8 mouse cellular contexts compared by ENCODE assay signal in the genomic region with DNA sequence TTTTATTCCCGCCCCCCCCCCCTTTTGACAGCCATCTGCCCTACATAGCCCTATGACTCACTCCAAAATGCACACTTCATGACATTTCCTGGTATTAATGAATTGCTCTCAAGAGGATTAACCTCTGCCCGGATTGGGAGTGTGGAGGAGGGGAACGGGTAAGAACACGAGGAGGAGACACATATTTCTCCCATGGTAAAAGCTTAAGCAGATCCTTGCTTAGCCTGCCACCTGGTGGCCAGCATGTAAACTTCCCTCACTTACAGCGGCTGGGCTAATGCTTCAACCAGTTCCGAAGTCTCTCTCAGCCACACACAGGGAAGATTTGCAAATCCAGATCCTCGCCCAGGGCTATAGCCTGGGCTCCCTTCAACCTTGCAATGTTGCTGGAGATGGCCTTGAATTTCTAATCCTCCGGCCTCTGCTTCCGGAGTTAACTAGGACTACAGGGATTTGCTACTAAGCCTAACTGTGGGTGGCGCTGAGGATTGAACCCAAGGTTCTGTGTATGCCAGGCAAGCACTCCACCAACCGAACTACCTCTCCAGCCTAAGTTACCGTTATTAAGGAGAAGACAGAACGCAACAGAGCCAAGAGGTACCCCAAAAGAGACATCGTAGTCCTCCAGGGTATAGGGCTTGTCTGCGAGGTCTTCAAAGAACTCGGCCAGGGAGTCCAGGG. TPM values are rescaled to one million over a fixed set of nuclear protein-coding genes. Genes with fewer than 3 reads are reported as not detected.
A peak's percentile ranks its signal among the peaks of the same experiment; 100 is the strongest.
DNase-seq lines count a peak whose midpoint lies in the region; ATAC-seq lines count a peak whose summit lies in the region.

No protein-coding gene starts in this region.

- intact Hi-C loops in gastrocnemius, postnatal 14 days (cut with DNase I; ENCODE audit: low total_unique reads), result no loop called here

- peak; percentile 77 to 84 for DNase-seq in adrenal gland, adult 18-20 months (ENCODE audit: low spot score in 2 of 2)
- peak; percentile 91 for DNase-seq in embryo, embryonic 10.5 days (ENCODE audit: low spot score)
- DNase-seq in gastrocnemius, postnatal 14 days, result peak; percentile 79
- DNase-seq in induced T-regulatory cell, adult 2 months (ENCODE audit: low read depth), result peak; percentile 87
- peak; percentile 44 to 74 for DNase-seq in left cerebral cortex, adult 9 months (ENCODE audit: low spot score in 2 of 2)
- peak; percentile 86 for DNase-seq in right cerebral cortex, postnatal 14 days
- DNase-seq in urinary bladder, postnatal 36 days (ENCODE audit: low spot score in 2 of 2), result peak; percentile 78 to 87

- ATAC-seq in megakaryocyte progenitor cell, adult 5-6 weeks (replicated peaks; ENCODE audit: poor library complexity), result peak; percentile 97

RNA-seq across cellular contexts. Expression of a gene that starts 8.5 kb away (rescaled TPM):
- 10 to 100 TPM; 13.4 to 14.8 TPM for total RNA-seq in adrenal gland, adult 18-20 months (2021)
- 10 to 100 TPM; 19.8 to 20.8 TPM for total RNA-seq in gastrocnemius, postnatal 14 days (2021)
- total RNA-seq in megakaryocyte progenitor cell, adult 5-6 weeks (2015), result 28.2 and 30.0 TPM in 2 replicates
- 13.0 and 15.3 TPM in 2 replicates for total RNA-seq in megakaryocyte progenitor cell, adult 5-6 weeks (2017)

RNA-seq across cellular contexts. Expression of a gene that starts 47.1 kb away (rescaled TPM):
- total RNA-seq in adrenal gland, adult 18-20 months (2021), result 10 to 100 TPM in 1 of 2 experiments, 1 to 10 TPM in 1; 6.3 to 10.5 TPM
- total RNA-seq in gastrocnemius, postnatal 14 days (2021), result 1 to 10 TPM; 7.0 to 8.8 TPM
- 2.5 and 2.7 TPM in 2 replicates for total RNA-seq in megakaryocyte progenitor cell, adult 5-6 weeks (2015)
- 3.5 TPM in 2 replicates for total RNA-seq in megakaryocyte progenitor cell, adult 5-6 weeks (2017)

Comparison
In these comparisons a context has a peak if more than half of its experiments do, and no peak if none do; other contexts are left out.
1. Peak in every context shown above with its lines: DNase-seq and ATAC-seq.